Mouse (Mus musculus): Measurements from ENCODE around the gene Cdk9. TPM values are rescaled to one million over a fixed set of nuclear protein-coding genes. Genes with fewer than 3 reads are reported as not detected.

The Cdk9 gene
- total RNA-seq, 1 experiment: 68.0 TPM

GRCm38 (mm10) chr2:32727435-32727834 is 14.6 kb upstream of the Cdk9 start:
- TF ChIP-seq HCFC1 (IDR thresholded peaks at IDR 0.05; ENCODE audit: borderline replicate concordance, insufficient read depth, low read length) (no peak), MAFK (IDR thresholded peaks at IDR 0.05; ENCODE audit: insufficient read depth, low read depth, low read length) (no peak), CHD2 (IDR thresholded peaks at IDR 0.05; ENCODE audit: low read depth, low read length) (no peak), ZC3H11A (IDR thresholded peaks at IDR 0.05; ENCODE audit: borderline replicate concordance, low read depth, low read length) (no peak), ZNF384 (IDR thresholded peaks at IDR 0.05; ENCODE audit: low read depth, low read length) (no peak)
- Histone ChIP-seq H3K9me3 (ENCODE audit: control insufficient read depth, insufficient read depth, low read depth, low read length) (no peaks in the 10 kb centered on the region), H3K27ac (ENCODE audit: insufficient read depth, low read depth, low read length, poor library complexity, severe bottlenecking) (no peak overlapping the region), H3K4me1 (ENCODE audit: control insufficient read depth in 2 of 2, insufficient read depth in 2 of 2, low read length in 2 of 2, poor library complexity in 1 of 2) (peaks cover 2 to 5% of the 10 kb centered on the region in 2 experiments; a peak in 2 of 4 replicates), H3K36me3 (ENCODE audit: control insufficient read depth, insufficient read depth, low read length, poor library complexity, severe bottlenecking) (no peaks in the 10 kb centered on the region), H3K9ac (ENCODE audit: insufficient read depth, low read depth, low read length, poor library complexity, severe bottlenecking) (peak overlapping the region; percentile 58), H3K4me3 (ENCODE audit: insufficient read depth in 1 of 2, low read depth in 1 of 2, low read length in 2 of 2, poor library complexity in 1 of 2, severe bottlenecking in 1 of 2) (peak overlapping the region; percentile 32 to 56; a peak in 3 of 4 replicates)
- in situ Hi-C loops (cut with MboI; ENCODE audit: low sequenced_read_pairs in 2 of 2, unreplicated experiment in 2 of 2): no loop called here
- DNase-seq (ENCODE audit: low read depth, low spot score): peak; percentile 99

- DNase-seq (ENCODE audit: low read depth, low spot score): no peak
- H3K36me3 ChIP-seq (ENCODE audit: control insufficient read depth, insufficient read depth, low read length, poor library complexity, severe bottlenecking): no peaks in the 10 kb centered on the region
- no peak overlapping the region for H3K9ac ChIP-seq (ENCODE audit: insufficient read depth, low read depth, low read length, poor library complexity, severe bottlenecking)
- no peaks in the 10 kb centered on the region for H3K9me3 ChIP-seq (ENCODE audit: control insufficient read depth, insufficient read depth, low read depth, low read length)
- in situ Hi-C loops (cut with MboI; ENCODE audit: low sequenced_read_pairs in 2 of 2, unreplicated experiment in 2 of 2): no loop called here
- peaks cover 2 to 8% of the 10 kb centered on the region in 2 experiments; a peak in 2 of 4 replicates for H3K4me1 ChIP-seq (ENCODE audit: control insufficient read depth in 2 of 2, insufficient read depth in 2 of 2, low read length in 2 of 2, poor library complexity in 1 of 2)
- no peak overlapping the region for H3K4me3 ChIP-seq (ENCODE audit: insufficient read depth in 1 of 2, low read depth in 1 of 2, low read length in 2 of 2, poor library complexity in 1 of 2, severe bottlenecking in 1 of 2)
- TF ChIP-seq MAFK (IDR thresholded peaks at IDR 0.05; ENCODE audit: insufficient read depth, low read depth, low read length) (no peak), HCFC1 (IDR thresholded peaks at IDR 0.05; ENCODE audit: borderline replicate concordance, insufficient read depth, low read length) (no peak), CHD2 (IDR thresholded peaks at IDR 0.05; ENCODE audit: low read depth, low read length) (no peak), ZNF384 (IDR thresholded peaks at IDR 0.05; ENCODE audit: low read depth, low read length) (no peak), ZC3H11A (IDR thresholded peaks at IDR 0.05; ENCODE audit: borderline replicate concordance, low read depth, low read length) (no peak)
- H3K27ac ChIP-seq (ENCODE audit: insufficient read depth, low read depth, low read length, poor library complexity, severe bottlenecking): no peak overlapping the region
Observed at GRCm38 (mm10) chr2:32724832-32725790, 12.2 kb upstream of the Cdk9 start.

- H3K36me3 ChIP-seq (ENCODE audit: control insufficient read depth, insufficient read depth, low read length, poor library complexity, severe bottlenecking): no peaks in the 10 kb centered on the region
- in situ Hi-C loops (cut with MboI; ENCODE audit: low sequenced_read_pairs in 2 of 2, unreplicated experiment in 2 of 2): no loop called here
- TF ChIP-seq CHD2 (IDR thresholded peaks at IDR 0.05; ENCODE audit: low read depth, low read length) (no peak), MAFK (IDR thresholded peaks at IDR 0.05; ENCODE audit: insufficient read depth, low read depth, low read length) (no peak), ZNF384 (IDR thresholded peaks at IDR 0.05; ENCODE audit: low read depth, low read length) (no peak)
- no peak for DNase-seq (ENCODE audit: low read depth, low spot score)
- H3K4me3 ChIP-seq (ENCODE audit: insufficient read depth in 1 of 2, low read depth in 1 of 2, low read length in 2 of 2, poor library complexity in 1 of 2, severe bottlenecking in 1 of 2): no peak overlapping the region
- H3K9ac ChIP-seq (ENCODE audit: insufficient read depth, low read depth, low read length, poor library complexity, severe bottlenecking): no peak overlapping the region
- no peaks in the 10 kb centered on the region for H3K9me3 ChIP-seq (ENCODE audit: control insufficient read depth, insufficient read depth, low read depth, low read length)
- no peak overlapping the region for H3K27ac ChIP-seq (ENCODE audit: insufficient read depth, low read depth, low read length, poor library complexity, severe bottlenecking)
- H3K4me1 ChIP-seq (ENCODE audit: control insufficient read depth in 2 of 2, insufficient read depth in 2 of 2, low read length in 2 of 2, poor library complexity in 1 of 2): peaks cover 2 to 8% of the 10 kb centered on the region in 2 experiments; a peak in 2 of 4 replicates
Observed at GRCm38 (mm10) chr2:32724149-32724548, 11.3 kb upstream of the Cdk9 start.

GRCm38 (mm10) chr2:32722581-32722980 is 9.7 kb upstream of the Cdk9 start:
- Histone ChIP-seq H3K27ac (ENCODE audit: insufficient read depth, low read depth, low read length, poor library complexity, severe bottlenecking) (no peak overlapping the region), H3K9me3 (ENCODE audit: control insufficient read depth, insufficient read depth, low read depth, low read length) (no peaks in the 10 kb centered on the region), H3K4me1 (ENCODE audit: control insufficient read depth in 2 of 2, insufficient read depth in 2 of 2, low read length in 2 of 2, poor library complexity in 1 of 2) (peaks cover 0 to 3% of the 10 kb centered on the region in 2 experiments; a peak in 1 of 4 replicates), H3K36me3 (ENCODE audit: control insufficient read depth, insufficient read depth, low read length, poor library complexity, severe bottlenecking) (no peaks in the 10 kb centered on the region), H3K4me3 (ENCODE audit: insufficient read depth in 1 of 2, low read depth in 1 of 2, low read length in 2 of 2, poor library complexity in 1 of 2, severe bottlenecking in 1 of 2) (no peak overlapping the region), H3K9ac (ENCODE audit: insufficient read depth, low read depth, low read length, poor library complexity, severe bottlenecking) (no peak overlapping the region)
- in situ Hi-C loops (cut with MboI; ENCODE audit: low sequenced_read_pairs in 2 of 2, unreplicated experiment in 2 of 2): no loop called here
- no peak for DNase-seq (ENCODE audit: low read depth, low spot score)
- TF ChIP-seq MAFK (IDR thresholded peaks at IDR 0.05; ENCODE audit: insufficient read depth, low read depth, low read length) (no peak), ZNF384 (IDR thresholded peaks at IDR 0.05; ENCODE audit: low read depth, low read length) (no peak), ZC3H11A (IDR thresholded peaks at IDR 0.05; ENCODE audit: borderline replicate concordance, low read depth, low read length) (no peak), HCFC1 (IDR thresholded peaks at IDR 0.05; ENCODE audit: borderline replicate concordance, insufficient read depth, low read length) (no peak)
